Mouse (Mus musculus): ENCODE measurements around the gene Slc22a1. TPM values are rescaled to one million over a fixed set of nuclear protein-coding genes. Genes with fewer than 3 reads are reported as not detected.

Gene Slc22a1
- polyA plus RNA-seq, 1 experiment, result not detected

- no peaks in the 10 kb centered on the region for H3K36me3 ChIP-seq (ENCODE audit: control insufficient read depth, insufficient read depth, low read length, poor library complexity, severe bottlenecking)
- TF ChIP-seq EP300 (IDR thresholded peaks at IDR 0.05; ENCODE audit: insufficient read depth, low read depth, low read length) (no peak), POLR2A (IDR thresholded peaks at IDR 0.05; ENCODE audit: insufficient read depth, low read length) (no peak), CTCF (IDR thresholded peaks at IDR 0.05; ENCODE audit: low read depth, low read length) (no peak)
- no peaks in the 10 kb centered on the region for H3K9me3 ChIP-seq (replicated peaks; ENCODE audit: control insufficient read depth, insufficient read depth, low read length, poor library complexity, severe bottlenecking)
- H3K4me3 ChIP-seq (ENCODE audit: low read depth, low read length), result no peak overlapping the region
- H3K4me1 ChIP-seq (ENCODE audit: control insufficient read depth, insufficient read depth, low read length), result no peaks in the 10 kb centered on the region
- no peak overlapping the region for H3K27ac ChIP-seq (ENCODE audit: insufficient read depth, low read length)
- H3K9ac ChIP-seq (ENCODE audit: low read depth, poor library complexity, severe bottlenecking), result no peak overlapping the region
- H3K27me3 ChIP-seq (ENCODE audit: control insufficient read depth, insufficient read depth, low read length, poor library complexity, severe bottlenecking), result no peaks in the 10 kb centered on the region
Observed at GRCm38 (mm10) chr17:12614511-12615385, 60.9 kb downstream of the Slc22a1 start.

GRCm38 (mm10) chr17:12607202-12607601, 68.4 kb downstream of the Slc22a1 start:
- H3K27ac ChIP-seq (ENCODE audit: insufficient read depth, low read length), result no peak overlapping the region
- peaks cover 2% of the 10 kb centered on the region for H3K9me3 ChIP-seq (replicated peaks; ENCODE audit: control insufficient read depth, insufficient read depth, low read length, poor library complexity, severe bottlenecking)
- TF ChIP-seq POLR2A (IDR thresholded peaks at IDR 0.05; ENCODE audit: insufficient read depth, low read length), result no peak
- TF ChIP-seq EP300 (IDR thresholded peaks at IDR 0.05; ENCODE audit: insufficient read depth, low read depth, low read length), result no peak
- no peak for TF ChIP-seq CTCF (IDR thresholded peaks at IDR 0.05; ENCODE audit: low read depth, low read length)
- H3K27me3 ChIP-seq (ENCODE audit: control insufficient read depth, insufficient read depth, low read length, poor library complexity, severe bottlenecking), result no peaks in the 10 kb centered on the region
- no peak overlapping the region for H3K9ac ChIP-seq (ENCODE audit: low read depth, poor library complexity, severe bottlenecking)
- H3K4me1 ChIP-seq (ENCODE audit: control insufficient read depth, insufficient read depth, low read length), result no peaks in the 10 kb centered on the region
- no peak overlapping the region for H3K4me3 ChIP-seq (ENCODE audit: low read depth, low read length)
- no peaks in the 10 kb centered on the region for H3K36me3 ChIP-seq (ENCODE audit: control insufficient read depth, insufficient read depth, low read length, poor library complexity, severe bottlenecking)

- no peaks in the 10 kb centered on the region for H3K36me3 ChIP-seq (ENCODE audit: control insufficient read depth, insufficient read depth, low read length, poor library complexity, severe bottlenecking)
- no peak overlapping the region for H3K4me3 ChIP-seq (ENCODE audit: low read depth, low read length)
- H3K9me3 ChIP-seq (replicated peaks; ENCODE audit: control insufficient read depth, insufficient read depth, low read length, poor library complexity, severe bottlenecking), result peaks cover 2% of the 10 kb centered on the region
- no peak overlapping the region for H3K27ac ChIP-seq (ENCODE audit: insufficient read depth, low read length)
- TF ChIP-seq CTCF (IDR thresholded peaks at IDR 0.05; ENCODE audit: low read depth, low read length), result no peak
- TF ChIP-seq EP300 (IDR thresholded peaks at IDR 0.05; ENCODE audit: insufficient read depth, low read depth, low read length), result no peak
- no peak for TF ChIP-seq POLR2A (IDR thresholded peaks at IDR 0.05; ENCODE audit: insufficient read depth, low read length)
- no peaks in the 10 kb centered on the region for H3K4me1 ChIP-seq (ENCODE audit: control insufficient read depth, insufficient read depth, low read length)
- H3K9ac ChIP-seq (ENCODE audit: low read depth, poor library complexity, severe bottlenecking), result no peak overlapping the region
- H3K27me3 ChIP-seq (ENCODE audit: control insufficient read depth, insufficient read depth, low read length, poor library complexity, severe bottlenecking), result no peaks in the 10 kb centered on the region
Observed at GRCm38 (mm10) chr17:12606634-12607033, 69.0 kb downstream of the Slc22a1 start.

Other genes starting within 250 kb of the Slc22a1 start
- gene Slc22a3, start 168.1 kb downstream of the Slc22a1 start, polyA plus RNA-seq (2011; ENCODE audit: insufficient read depth, insufficient read length, low read depth, missing spikeins), result 0.38 and 0.63 TPM in 2 replicates
- not detected in 2 replicates for gene Slc22a2, start 91.7 kb downstream of the Slc22a1 start, polyA plus RNA-seq (2011; ENCODE audit: insufficient read depth, insufficient read length, low read depth, missing spikeins)
- gene Igf2r, start 93.8 kb upstream of the Slc22a1 start, polyA plus RNA-seq (2011; ENCODE audit: insufficient read depth, insufficient read length, low read depth, missing spikeins), result 61.4 and 64.3 TPM in 2 replicates
- 0.25 and 0.44 TPM in 2 replicates for gene Mas1, start 192.3 kb upstream of the Slc22a1 start, polyA plus RNA-seq (2011; ENCODE audit: insufficient read depth, insufficient read length, low read depth, missing spikeins)
- gene Mrgprh, start 200.2 kb upstream of the Slc22a1 start, polyA plus RNA-seq (2011; ENCODE audit: insufficient read depth, insufficient read length, low read depth, missing spikeins), result not detected in 2 replicates
- 31.8 and 33.5 TPM in 2 replicates for gene Pnldc1, start 234.4 kb upstream of the Slc22a1 start, polyA plus RNA-seq (2011; ENCODE audit: insufficient read depth, insufficient read length, low read depth, missing spikeins)
- gene Tcp1, start 239.9 kb upstream of the Slc22a1 start, polyA plus RNA-seq (2011; ENCODE audit: insufficient read depth, insufficient read length, low read depth, missing spikeins), result 618 and 673 TPM in 2 replicates
- gene Mrpl18, start 240.5 kb upstream of the Slc22a1 start, polyA plus RNA-seq (2011; ENCODE audit: insufficient read depth, insufficient read length, low read depth, missing spikeins), result 63.7 and 71.6 TPM in 2 replicates

All from ES-Bruce4 (cell line).